Mouse (Mus musculus) hindbrain, embryonic 11.5 days (tissue): Measurements from ENCODE around the gene Fscn2. TPM values are rescaled to one million over a fixed set of nuclear protein-coding genes. Genes with fewer than 3 reads are reported as not detected.

Experiments
- ATAC-seq: fragments of 200-750 bp; cut with Nextera tagmentation; 2 replicates; pipeline ENCODE4 v1.8.0; 2017; ENCODE audit warnings: mild to moderate bottlenecking, moderate TSS enrichment, moderate library complexity; ENCODE audit not compliant: low FRiP score
- DNase-seq: peaks from one replicate; pipeline ENCODE4 v3.0.0-alpha.2; 2015; ENCODE audit warnings: low spot score
- H3K27ac ChIP-seq: fragments of 300-500 bp; sonication (generic); 2 replicates; pipeline ENCODE4 v1.5.1; 2014; ENCODE audit warnings: mild to moderate bottlenecking, low read depth, low read length
- H3K27me3 ChIP-seq: fragments of 300-500 bp; sonication (generic); 2 replicates; pipeline ENCODE4 v1.6.1; 2014; ENCODE audit warnings: mild to moderate bottlenecking, low read length, moderate library complexity, mixed read lengths; ENCODE audit not compliant: control insufficient read depth, insufficient read depth
- H3K36me3 ChIP-seq: fragments of 300-500 bp; sonication (generic); 2 replicates; pipeline ENCODE4 v1.6.1; 2014; ENCODE audit warnings: mild to moderate bottlenecking, low read length, moderate library complexity, mixed read lengths; ENCODE audit not compliant: control insufficient read depth, insufficient read depth
- H3K4me1 ChIP-seq: fragments of 300-500 bp; sonication (generic); replicated peaks from 2 replicates; pipeline ENCODE4 v1.6.1; 2014; ENCODE audit warnings: low read length, mixed read lengths; ENCODE audit not compliant: control insufficient read depth, insufficient read depth
- H3K4me2 ChIP-seq: fragments of 300-500 bp; sonication (generic); replicated peaks from 2 replicates; pipeline ENCODE4 v1.6.1; 2014; ENCODE audit warnings: mild to moderate bottlenecking, low read depth, low read length
- H3K4me3 ChIP-seq: fragments of 300-500 bp; sonication (generic); 2 replicates; pipeline ENCODE4 v1.5.1; 2014; ENCODE audit warnings: low read depth, low read length
- H3K9ac ChIP-seq: fragments of 300-500 bp; sonication (generic); 2 replicates; pipeline ENCODE4 v1.6.1; 2014; ENCODE audit warnings: low read depth, low read length
- H3K9me3 ChIP-seq: fragments of 300-500 bp; sonication (generic); 2 replicates; pipeline ENCODE4 v1.6.1; 2016; ENCODE audit warnings: low read length; ENCODE audit not compliant: control insufficient read depth
- WGBS: fragments of 180-500 bp; shearing (Covaris S2); extraction: QIAGEN DNeasy Blood & Tissue Kit; methylation state at CpG from one replicate; pipeline ENCODE4 v1.1.7; 2014; 5-methylcytosine and 5-hydroxymethylcytosine counted together
- polyA plus RNA-seq: library from polyadenylated mRNA; unstranded; fragments of >200 nt; fragmentation: Nextera tagmentation; extraction: Ambion mirVana; gene quantifications from 2 replicates; pipeline ENCODE4 v1.2.1, GENCODE M21; 2014

Fscn2 gene
- polyA plus RNA-seq = 1.1 and 1.5 TPM in 2 replicates

- no peak for ATAC-seq
- peaks cover 9% of the 10 kb centered on the region for H3K4me1 ChIP-seq
- H3K36me3 ChIP-seq = no peaks in the 10 kb centered on the region
- DNase-seq = no peak
- H3K9ac ChIP-seq = no peak within 1 kb of the TSS
- H3K27ac ChIP-seq = no peak within 1 kb of the TSS
- H3K27me3 ChIP-seq = no peaks in the 10 kb centered on the region
- no peak within 1 kb of the TSS for H3K4me3 ChIP-seq
- WGBS = 72% methylated on average over 10 of the region's 10 CpGs
- H3K4me2 ChIP-seq = peak within 1 kb of the TSS; percentile 5; the same call in 1 of the 2 replicates
- H3K9me3 ChIP-seq = no peaks in the 10 kb centered on the region
Measured at GRCm38 (mm10) chr11:120361295-120361694, at the start of gene Fscn2. TSS of gene Fscn2 (plus strand) at chr11:120361534.

- Histone ChIP-seq H3K36me3 (no peaks in the 10 kb centered on the region), H3K4me1 (peaks cover 16% of the 10 kb centered on the region), H3K27me3 (no peaks in the 10 kb centered on the region), H3K27ac (peak overlapping the region; percentile 77), H3K4me2 (peak overlapping the region; percentile 56), H3K9me3 (no peaks in the 10 kb centered on the region), H3K9ac (peak overlapping the region; percentile 57), H3K4me3 (peak overlapping the region; percentile 29)
- DNase-seq = no peak
- ATAC-seq = no peak
- WGBS = 51% methylated on average over 10 of the region's 10 CpGs
Measured at GRCm38 (mm10) chr11:120311561-120311960, 49.8 kb upstream of the Fscn2 start.

- Histone ChIP-seq H3K9me3 (no peaks in the 10 kb centered on the region), H3K4me1 (peaks cover 20% of the 10 kb centered on the region), H3K27me3 (no peaks in the 10 kb centered on the region), H3K27ac (0 out of 2 replicates have a peak overlapping the region, but pooled peaks have one; percentile 17), H3K4me2 (no peak overlapping the region), H3K9ac (no peak overlapping the region), H3K4me3 (no peak overlapping the region), H3K36me3 (no peaks in the 10 kb centered on the region)
- WGBS = 76% methylated on average over 6 of the region's 6 CpGs
- DNase-seq = no peak
- no peak for ATAC-seq
Measured at GRCm38 (mm10) chr11:120312069-120312468, 49.3 kb upstream of the Fscn2 start.

- no peaks in the 10 kb centered on the region for H3K36me3 ChIP-seq
- DNase-seq (no peak), ATAC-seq (no peak)
- H3K9me3 ChIP-seq = no peaks in the 10 kb centered on the region
- 69% methylated on average over 6 of the region's 6 CpGs for WGBS
- no peak overlapping the region for H3K4me3 ChIP-seq
- H3K4me1 ChIP-seq = peaks cover 18% of the 10 kb centered on the region
- no peak overlapping the region for H3K9ac ChIP-seq
- H3K27ac ChIP-seq = no peak overlapping the region
- no peaks in the 10 kb centered on the region for H3K27me3 ChIP-seq
- no peak overlapping the region for H3K4me2 ChIP-seq
Measured at GRCm38 (mm10) chr11:120313906-120314685, 47.2 kb upstream of the Fscn2 start.

- Histone ChIP-seq H3K9ac (peak overlapping the region; percentile 44), H3K4me2 (peak overlapping the region; percentile 98), H3K27ac (peak overlapping the region; percentile 97), H3K27me3 (no peaks in the 10 kb centered on the region), H3K9me3 (no peaks in the 10 kb centered on the region), H3K4me3 (no peak overlapping the region; the same call in 1 of the 2 replicates), H3K4me1 (peaks cover 18% of the 10 kb centered on the region), H3K36me3 (no peaks in the 10 kb centered on the region)
- ATAC-seq (no peak), DNase-seq (no peak)
- 37% methylated on average over 16 of the region's 16 CpGs for WGBS
Measured at GRCm38 (mm10) chr11:120314721-120315415, 46.5 kb upstream of the Fscn2 start.

GRCm38 (mm10) chr11:120315416-120315761 is 45.9 kb upstream of the Fscn2 start:
- ATAC-seq = no peak
- peak; percentile 54 for DNase-seq

GRCm38 (mm10) chr11:120315832-120316689 is 45.3 kb upstream of the Fscn2 start:
- peak; percentile 95 for ATAC-seq
- peaks cover 18% of the 10 kb centered on the region for H3K4me1 ChIP-seq

More at GRCm38 (mm10) chr11:120315416-120315761, 45.9 kb upstream of the Fscn2 start:
- Histone ChIP-seq H3K9ac (peak overlapping the region; percentile 91), H3K27ac (peak overlapping the region; percentile 97), H3K4me3 (peak overlapping the region; percentile 49), H3K9me3 (no peaks in the 10 kb centered on the region), H3K4me1 (peaks cover 18% of the 10 kb centered on the region), H3K27me3 (no peaks in the 10 kb centered on the region), H3K4me2 (peak overlapping the region; percentile 98), H3K36me3 (no peaks in the 10 kb centered on the region)
- 26% methylated on average over 4 of the region's 4 CpGs for WGBS

GRCm38 (mm10) chr11:120316690-120317254 is 44.6 kb upstream of the Fscn2 start:
- Histone ChIP-seq H3K4me1 (peaks cover 13% of the 10 kb centered on the region), H3K4me2 (peak overlapping the region; percentile 98)

More at GRCm38 (mm10) chr11:120315832-120316689, 45.3 kb upstream of the Fscn2 start:
- H3K36me3 ChIP-seq = no peaks in the 10 kb centered on the region
- DNase-seq = peak; percentile 92
- peak overlapping the region; percentile 97 for H3K27ac ChIP-seq
- H3K9ac ChIP-seq = peak overlapping the region; percentile 91
- 4% methylated on average over 37 of the region's 37 CpGs for WGBS
- no peaks in the 10 kb centered on the region for H3K27me3 ChIP-seq
- H3K4me3 ChIP-seq = peak overlapping the region; percentile 49
- H3K9me3 ChIP-seq = no peaks in the 10 kb centered on the region
- peak overlapping the region; percentile 98 for H3K4me2 ChIP-seq

More at GRCm38 (mm10) chr11:120316690-120317254, 44.6 kb upstream of the Fscn2 start:
- ATAC-seq = no peak
- peak overlapping the region; percentile 91 for H3K9ac ChIP-seq
- H3K27me3 ChIP-seq = no peaks in the 10 kb centered on the region
- DNase-seq = peak; percentile 12
- 29% methylated on average over 13 of the region's 13 CpGs for WGBS
- peak overlapping the region; percentile 97 for H3K27ac ChIP-seq
- H3K36me3 ChIP-seq = no peaks in the 10 kb centered on the region
- peak overlapping the region; percentile 49 for H3K4me3 ChIP-seq
- no peaks in the 10 kb centered on the region for H3K9me3 ChIP-seq
